Mouse (Mus musculus): ENCODE results near the gene Tnfaip8l3.
"Not testable (repeated sequence)": the region's sequence is repeated elsewhere in the genome, so short reads cannot be mapped to it uniquely, and the experiment has no call there.

Tnfaip8l3 gene

GRCm38 (mm10) chr9:54068032-54068649 is at the start of gene Tnfaip8l3:
Tnfaip8l3 (minus strand) TSS chr9:54068388.
- no peak for DNase-seq

- DNase-seq, result no peak
Measured at GRCm38 (mm10) chr9:54112726-54113125, 44.5 kb upstream of the Tnfaip8l3 start.

GRCm38 (mm10) chr9:54098636-54099035 is 30.4 kb upstream of the Tnfaip8l3 start:
- DNase-seq, result no peak

GRCm38 (mm10) chr9:54097091-54097490 is 28.9 kb upstream of the Tnfaip8l3 start:
- peak; percentile 20 for DNase-seq

- DNase-seq, result no peak
Measured at GRCm38 (mm10) chr9:54084245-54084644, 16.1 kb upstream of the Tnfaip8l3 start.

GRCm38 (mm10) chr9:54077740-54078139 is 9.6 kb upstream of the Tnfaip8l3 start:
- DNase-seq, result no peak

- no peak for DNase-seq
Measured at GRCm38 (mm10) chr9:54074901-54075300, 6.7 kb upstream of the Tnfaip8l3 start.

- DNase-seq, result no peak
Measured at GRCm38 (mm10) chr9:54073688-54074087, 5.5 kb upstream of the Tnfaip8l3 start.

GRCm38 (mm10) chr9:54071474-54072095 is 3.4 kb upstream of the Tnfaip8l3 start:
- no peak for DNase-seq

- DNase-seq, result no peak
Measured at GRCm38 (mm10) chr9:54069204-54069603, 1.0 kb upstream of the Tnfaip8l3 start.

- peak; percentile 74 for DNase-seq
Measured at GRCm38 (mm10) chr9:54068777-54069176, 589 bp upstream of the Tnfaip8l3 start.

- no peak for DNase-seq
Measured at GRCm38 (mm10) chr9:54067642-54068031, 551 bp downstream of the Tnfaip8l3 start.

GRCm38 (mm10) chr9:54064836-54065235 is 3.4 kb downstream of the Tnfaip8l3 start:
- no peak for DNase-seq

- DNase-seq, result no peak
Measured at GRCm38 (mm10) chr9:54063655-54064054, 4.5 kb downstream of the Tnfaip8l3 start.

GRCm38 (mm10) chr9:54061666-54062065 is 6.5 kb downstream of the Tnfaip8l3 start:
- DNase-seq, result no peak

GRCm38 (mm10) chr9:54051298-54052068 is 16.7 kb downstream of the Tnfaip8l3 start:
- no peak for DNase-seq

- DNase-seq, result no peak
Measured at GRCm38 (mm10) chr9:54048978-54049377, 19.2 kb downstream of the Tnfaip8l3 start.

GRCm38 (mm10) chr9:54043067-54043466 is 25.1 kb downstream of the Tnfaip8l3 start:
- no peak for DNase-seq

- DNase-seq, result peak; percentile 40
Measured at GRCm38 (mm10) chr9:54037717-54038116, 30.5 kb downstream of the Tnfaip8l3 start.

- DNase-seq, result no peak
Measured at GRCm38 (mm10) chr9:54034691-54035090, 33.5 kb downstream of the Tnfaip8l3 start.

GRCm38 (mm10) chr9:54022795-54023194 is 45.4 kb downstream of the Tnfaip8l3 start:
- DNase-seq, result no peak

GRCm38 (mm10) chr9:53994528-53994927 is 73.7 kb downstream of the Tnfaip8l3 start:
- DNase-seq, result no peak

- not testable (repeated sequence) for DNase-seq
Measured at GRCm38 (mm10) chr9:53992567-53992966, 75.6 kb downstream of the Tnfaip8l3 start.

- no peak for DNase-seq
Measured at GRCm38 (mm10) chr9:53990921-53991320, 77.3 kb downstream of the Tnfaip8l3 start.

All from layer of hippocampus, adult 9-11 months (tissue).